ENCODE assay signal across 20 mouse cellular contexts in the genomic region with DNA sequence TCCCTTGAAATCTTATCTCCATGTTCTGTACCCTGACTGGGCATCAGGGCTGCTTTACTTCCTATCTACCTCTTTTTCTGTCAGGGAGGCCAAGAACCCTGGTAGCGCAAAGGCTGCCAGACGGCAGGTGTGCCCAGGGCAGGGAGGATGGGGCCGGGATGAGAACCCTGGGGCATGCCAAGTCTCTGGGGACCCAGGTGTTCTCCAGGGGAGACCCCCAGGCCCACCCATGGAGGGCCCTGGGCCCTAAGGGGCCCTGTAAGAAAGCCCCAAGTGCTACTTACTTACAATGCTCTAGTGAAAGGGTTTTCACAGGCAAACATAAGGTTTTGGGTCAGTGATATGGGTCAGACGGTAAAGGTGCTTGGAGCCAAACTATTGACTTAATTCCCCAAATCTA. TPM values are rescaled to one million over a fixed set of nuclear protein-coding genes. Genes with fewer than 3 reads are reported as not detected.
"Had no signal": no experiment of that assay in that cellular context is flagged by ENCODE, and none has a peak within 500 bp of the region (broad histone marks: within the 10 kb centered on the region; RNA-seq: fewer than 3 reads in every experiment).

No protein-coding gene starts in this region.

- H3K36me3 ChIP-seq: neural tube, embryonic 13.5 days; neural tube, embryonic 15.5 days; stomach, embryonic 15.5 days had no signal

- H3K4me2 ChIP-seq: neural tube, embryonic 13.5 days; neural tube, embryonic 15.5 days; stomach, embryonic 15.5 days had no signal

- H3K4me1 ChIP-seq: neural tube, embryonic 13.5 days; neural tube, embryonic 15.5 days; stomach, embryonic 15.5 days had no signal

- DNase-seq: retina, postnatal 1 day; right cerebral cortex, adult 18-20 months; right cerebral cortex, postnatal 14 days; right cerebral cortex, postnatal 25 days; right cerebral cortex, postnatal 4 days; spleen, adult 18-20 months; thymus, adult 18-20 months; thymus, adult 2 months; thymus, postnatal 14 days; thymus, postnatal 25 days; thymus, postnatal 36 days; thymus, postnatal 4 days had no signal

- H3K9ac ChIP-seq: neural tube, embryonic 13.5 days; neural tube, embryonic 15.5 days; stomach, embryonic 15.5 days had no signal

- H3K4me3 ChIP-seq: neural tube, embryonic 13.5 days; neural tube, embryonic 15.5 days; stomach, embryonic 15.5 days had no signal

- H3K9me3 ChIP-seq: neural tube, embryonic 15.5 days; stomach, embryonic 15.5 days had no signal

- H3K27me3 ChIP-seq: neural tube, embryonic 13.5 days; neural tube, embryonic 15.5 days; stomach, embryonic 15.5 days had no signal

- H3K27ac ChIP-seq: neural tube, embryonic 13.5 days; neural tube, embryonic 15.5 days; stomach, embryonic 15.5 days; stomach, postnatal 0 days had no signal

RNA-seq across cellular contexts. Expression of gene Ccl22, which starts 3.7 kb away (rescaled TPM):
- total RNA-seq: neutrophil, adult 5-6 weeks had no signal
- polyA plus RNA-seq: neural tube, embryonic 13.5 days; neural tube, embryonic 14.5 days; neural tube, embryonic 15.5 days; stomach, embryonic 14.5 days; stomach, embryonic 15.5 days; stomach, embryonic 16.5 days; stomach, postnatal 0 days had no signal

RNA-seq across cellular contexts. Expression of gene Cx3cl1, which starts 30.1 kb away (rescaled TPM):
- total RNA-seq: neutrophil, adult 5-6 weeks had no signal
